Mouse (Mus musculus): ENCODE data around the gene Ip6k2. TPM values are rescaled to one million over a fixed set of nuclear protein-coding genes. Genes with fewer than 3 reads are reported as not detected.

Gene Ip6k2
- polyA plus RNA-seq, 1 experiment: 45.5 TPM

DNA sequence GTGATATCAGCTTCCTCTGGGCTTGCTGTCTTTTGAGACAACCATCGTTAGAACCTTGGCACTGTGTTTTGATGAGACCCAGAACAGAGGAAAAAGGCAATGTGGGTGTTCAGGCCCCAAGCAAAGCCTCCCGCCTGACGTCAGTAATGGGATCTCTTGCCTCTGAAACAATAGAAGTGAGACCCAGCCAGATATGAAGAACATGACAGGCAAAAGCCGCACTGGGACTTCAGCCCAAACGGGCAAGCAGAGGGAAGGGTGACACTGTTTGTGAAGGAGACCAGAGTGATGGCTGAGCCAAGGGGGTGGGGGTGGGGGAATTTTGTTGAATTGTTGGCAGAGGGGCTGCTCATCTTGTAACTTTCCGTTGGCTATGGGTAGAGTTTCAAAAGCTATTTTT, 26.2 kb upstream of the Ip6k2 start:
- no peak for TF ChIP-seq POLR2AphosphoS2 (IDR thresholded peaks at IDR 0.05; ENCODE audit: insufficient read length, low read depth)
- no peak for TF ChIP-seq TCF12 (IDR thresholded peaks at IDR 0.05; ENCODE audit: insufficient read depth, poor library complexity, severe bottlenecking)
- no peak for TF ChIP-seq MYOD1 (IDR thresholded peaks at IDR 0.05; ENCODE audit: control insufficient read depth in 1 of 3, insufficient read length in 2 of 3, low read depth in 2 of 3)
- no peak for TF ChIP-seq CEBPB (IDR thresholded peaks at IDR 0.05; ENCODE audit: insufficient read depth, poor library complexity, severe bottlenecking)
- TF ChIP-seq POLR2A (IDR thresholded peaks at IDR 0.05; ENCODE audit: insufficient read length, low read depth): no peak
- TF ChIP-seq MAX (IDR thresholded peaks at IDR 0.05; ENCODE audit: low read depth): no peak
- TF ChIP-seq TCF3 (IDR thresholded peaks at IDR 0.05; ENCODE audit: insufficient read length, low read depth): no peak
- no peak for TF ChIP-seq REST (IDR thresholded peaks at IDR 0.05; ENCODE audit: insufficient read depth, insufficient read length)
- TF ChIP-seq E2F4 (IDR thresholded peaks at IDR 0.05; ENCODE audit: insufficient read depth): no peak
- Histone ChIP-seq H3K79me2 (ENCODE audit: control insufficient read depth, insufficient read depth) (no peaks in the 10 kb centered on the region), H3K27me3 (ENCODE audit: control insufficient read depth, insufficient read depth, insufficient read length) (no peaks in the 10 kb centered on the region), H3ac (ENCODE audit: control insufficient read depth, insufficient read length) (no peak overlapping the region), H3K4me3 (no peak overlapping the region), H3K36me3 (ENCODE audit: control insufficient read depth, insufficient read depth) (no peaks in the 10 kb centered on the region), H3K4me2 (ENCODE audit: low read depth) (no peak overlapping the region)

DNA sequence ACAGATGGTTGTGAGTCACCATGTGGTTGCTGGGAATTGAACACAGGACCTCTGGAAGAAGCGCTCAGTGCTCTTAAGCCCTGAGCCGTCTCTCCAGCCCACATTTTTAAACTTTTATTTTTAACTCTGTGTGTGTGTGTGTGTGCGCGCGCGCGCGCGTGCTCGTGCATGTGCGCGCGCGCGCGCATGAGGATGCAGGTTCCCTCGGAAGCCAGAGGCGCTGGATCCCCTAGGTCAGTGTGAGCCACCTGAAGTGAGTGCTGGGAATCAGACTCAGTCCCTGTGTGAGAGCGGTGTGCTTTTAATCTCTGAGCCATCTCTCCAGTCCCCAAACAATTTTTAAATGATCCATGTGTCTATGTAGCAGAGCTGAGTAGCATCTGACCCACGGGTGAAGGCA, 24.5 kb upstream of the Ip6k2 start:
- TF ChIP-seq E2F4 (IDR thresholded peaks at IDR 0.05; ENCODE audit: insufficient read depth) (no peak), MYOG (IDR thresholded peaks at IDR 0.05; ENCODE audit: control insufficient read depth in 1 of 3, insufficient read depth in 1 of 3, insufficient read length in 2 of 3, low read depth in 2 of 3) (no peak), MYOD1 (IDR thresholded peaks at IDR 0.05; ENCODE audit: control insufficient read depth in 1 of 3, insufficient read length in 2 of 3, low read depth in 2 of 3) (no peak), POLR2AphosphoS2 (IDR thresholded peaks at IDR 0.05; ENCODE audit: insufficient read length, low read depth) (no peak), SRF (IDR thresholded peaks at IDR 0.05; ENCODE audit: control insufficient read depth, insufficient read length, low read depth) (no peak), TCF3 (IDR thresholded peaks at IDR 0.05; ENCODE audit: insufficient read length, low read depth) (no peak), USF1 (IDR thresholded peaks at IDR 0.05; ENCODE audit: low read depth) (no peak), POLR2A (IDR thresholded peaks at IDR 0.05; ENCODE audit: insufficient read length, low read depth) (no peak), MAX (IDR thresholded peaks at IDR 0.05; ENCODE audit: low read depth) (no peak), REST (IDR thresholded peaks at IDR 0.05; ENCODE audit: insufficient read depth, insufficient read length) (no peak), CEBPB (IDR thresholded peaks at IDR 0.05; ENCODE audit: insufficient read depth, poor library complexity, severe bottlenecking) (no peak), TCF12 (IDR thresholded peaks at IDR 0.05; ENCODE audit: insufficient read depth, poor library complexity, severe bottlenecking) (no peak)
- H3K79me2 ChIP-seq (ENCODE audit: control insufficient read depth, insufficient read depth): no peaks in the 10 kb centered on the region
- no peak overlapping the region for H3K4me2 ChIP-seq (ENCODE audit: low read depth)
- H3K27me3 ChIP-seq (ENCODE audit: control insufficient read depth, insufficient read depth, insufficient read length): no peaks in the 10 kb centered on the region
- no peaks in the 10 kb centered on the region for H3K36me3 ChIP-seq (ENCODE audit: control insufficient read depth, insufficient read depth)
- H3K4me3 ChIP-seq: no peak overlapping the region
- H3ac ChIP-seq (ENCODE audit: control insufficient read depth, insufficient read length): no peak overlapping the region

DNA sequence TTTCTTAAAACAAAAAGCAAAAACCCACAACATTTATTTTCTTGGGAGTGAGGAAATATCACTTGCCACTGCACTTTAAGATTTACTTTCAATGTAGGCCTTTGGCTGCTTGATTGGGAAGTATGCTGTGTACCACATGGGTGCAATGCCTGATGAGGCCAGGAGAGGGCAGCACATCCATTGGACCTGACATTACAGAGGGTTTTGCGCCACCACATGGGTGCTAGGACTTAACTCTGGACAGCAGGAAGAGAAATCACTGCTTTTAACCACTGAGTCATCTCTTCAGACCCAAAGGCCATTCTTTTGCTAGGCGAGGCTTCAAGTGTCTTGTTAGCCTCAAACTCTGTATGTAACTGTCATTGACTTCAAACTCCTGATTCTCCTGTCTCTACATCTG, 23.8 kb upstream of the Ip6k2 start:
- Histone ChIP-seq H3K4me2 (ENCODE audit: low read depth) (no peak overlapping the region), H3ac (ENCODE audit: control insufficient read depth, insufficient read length) (no peak overlapping the region), H3K36me3 (ENCODE audit: control insufficient read depth, insufficient read depth) (no peaks in the 10 kb centered on the region), H3K4me3 (no peak overlapping the region), H3K79me2 (ENCODE audit: control insufficient read depth, insufficient read depth) (no peaks in the 10 kb centered on the region), H3K27me3 (ENCODE audit: control insufficient read depth, insufficient read depth, insufficient read length) (no peaks in the 10 kb centered on the region)
- no peak for TF ChIP-seq MYOG (IDR thresholded peaks at IDR 0.05; ENCODE audit: control insufficient read depth in 1 of 3, insufficient read depth in 1 of 3, insufficient read length in 2 of 3, low read depth in 2 of 3)
- no peak for TF ChIP-seq TCF12 (IDR thresholded peaks at IDR 0.05; ENCODE audit: insufficient read depth, poor library complexity, severe bottlenecking)
- TF ChIP-seq MAX (IDR thresholded peaks at IDR 0.05; ENCODE audit: low read depth): no peak
- TF ChIP-seq USF1 (IDR thresholded peaks at IDR 0.05; ENCODE audit: low read depth): no peak
- TF ChIP-seq POLR2AphosphoS2 (IDR thresholded peaks at IDR 0.05; ENCODE audit: insufficient read length, low read depth): no peak
- no peak for TF ChIP-seq E2F4 (IDR thresholded peaks at IDR 0.05; ENCODE audit: insufficient read depth)
- no peak for TF ChIP-seq MYOD1 (IDR thresholded peaks at IDR 0.05; ENCODE audit: control insufficient read depth in 1 of 3, insufficient read length in 2 of 3, low read depth in 2 of 3)
- no peak for TF ChIP-seq POLR2A (IDR thresholded peaks at IDR 0.05; ENCODE audit: insufficient read length, low read depth)
- no peak for TF ChIP-seq SRF (IDR thresholded peaks at IDR 0.05; ENCODE audit: control insufficient read depth, insufficient read length, low read depth)
- no peak for TF ChIP-seq REST (IDR thresholded peaks at IDR 0.05; ENCODE audit: insufficient read depth, insufficient read length)
- no peak for TF ChIP-seq CEBPB (IDR thresholded peaks at IDR 0.05; ENCODE audit: insufficient read depth, poor library complexity, severe bottlenecking)
- no peak for TF ChIP-seq TCF3 (IDR thresholded peaks at IDR 0.05; ENCODE audit: insufficient read length, low read depth)

DNA sequence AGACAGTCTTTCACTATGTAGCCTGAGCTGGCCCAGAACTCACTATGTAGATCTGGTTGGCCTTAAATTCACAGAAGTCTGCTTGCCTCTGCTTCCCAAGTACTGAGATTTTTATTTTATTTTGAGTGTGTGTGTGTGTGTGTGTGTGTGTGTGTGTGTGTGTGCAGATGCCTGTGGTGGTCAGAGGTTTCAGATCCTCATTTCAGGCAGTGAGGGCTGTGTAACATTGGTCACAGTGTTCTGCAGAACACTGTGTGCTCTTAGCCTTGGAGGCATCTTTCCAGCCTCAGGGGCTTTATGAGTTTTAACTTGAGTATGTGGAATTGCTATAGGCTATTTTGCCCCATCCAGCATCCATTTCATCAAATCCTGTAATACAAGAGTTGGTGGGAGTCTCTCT, 22.0 kb upstream of the Ip6k2 start:
- H3K36me3 ChIP-seq (ENCODE audit: control insufficient read depth, insufficient read depth): no peaks in the 10 kb centered on the region
- TF ChIP-seq E2F4 (IDR thresholded peaks at IDR 0.05; ENCODE audit: insufficient read depth) (no peak), TCF12 (IDR thresholded peaks at IDR 0.05; ENCODE audit: insufficient read depth, poor library complexity, severe bottlenecking) (no peak), TCF3 (IDR thresholded peaks at IDR 0.05; ENCODE audit: insufficient read length, low read depth) (no peak), POLR2AphosphoS2 (IDR thresholded peaks at IDR 0.05; ENCODE audit: insufficient read length, low read depth) (no peak), POLR2A (IDR thresholded peaks at IDR 0.05; ENCODE audit: insufficient read length, low read depth) (no peak), SRF (IDR thresholded peaks at IDR 0.05; ENCODE audit: control insufficient read depth, insufficient read length, low read depth) (no peak), USF1 (IDR thresholded peaks at IDR 0.05; ENCODE audit: low read depth) (no peak), MYOD1 (IDR thresholded peaks at IDR 0.05; ENCODE audit: control insufficient read depth in 1 of 3, insufficient read length in 2 of 3, low read depth in 2 of 3) (no peak), CEBPB (IDR thresholded peaks at IDR 0.05; ENCODE audit: insufficient read depth, poor library complexity, severe bottlenecking) (no peak), REST (IDR thresholded peaks at IDR 0.05; ENCODE audit: insufficient read depth, insufficient read length) (no peak), MAX (IDR thresholded peaks at IDR 0.05; ENCODE audit: low read depth) (no peak), MYOG (IDR thresholded peaks at IDR 0.05; ENCODE audit: control insufficient read depth in 1 of 3, insufficient read depth in 1 of 3, insufficient read length in 2 of 3, low read depth in 2 of 3) (no peak)
- H3K4me3 ChIP-seq: no peak overlapping the region
- no peak overlapping the region for H3ac ChIP-seq (ENCODE audit: control insufficient read depth, insufficient read length)
- no peak overlapping the region for H3K4me2 ChIP-seq (ENCODE audit: low read depth)
- H3K27me3 ChIP-seq (ENCODE audit: control insufficient read depth, insufficient read depth, insufficient read length): no peaks in the 10 kb centered on the region
- no peaks in the 10 kb centered on the region for H3K79me2 ChIP-seq (ENCODE audit: control insufficient read depth, insufficient read depth)
